Mouse (Mus musculus) midbrain, embryonic 15.5 days (tissue): ENCODE results near the gene Cmss1. TPM values are rescaled to one million over a fixed set of nuclear protein-coding genes. Genes with fewer than 3 reads are reported as not detected.

Experiments
- ATAC-seq: fragments of 200-750 bp; cut with Nextera tagmentation; replicated peaks from 2 replicates; pipeline ENCODE4 v1.8.0; 2017; ENCODE audit warnings: moderate TSS enrichment
- H3K27ac ChIP-seq: fragments of 300-500 bp; sonication (generic); 2 replicates; pipeline ENCODE4 v1.5.1; 2015; ENCODE audit warnings: mild to moderate bottlenecking, inconsistent platforms
- H3K27me3 ChIP-seq: fragments of 300-500 bp; sonication (generic); replicated peaks from 2 replicates; pipeline ENCODE4 v1.6.1; 2015; ENCODE audit warnings: inconsistent platforms
- H3K36me3 ChIP-seq: fragments of 300-500 bp; sonication (generic); replicated peaks from 2 replicates; pipeline ENCODE4 v1.6.1; 2015; ENCODE audit warnings: inconsistent platforms
- H3K4me1 ChIP-seq: fragments of 300-500 bp; sonication (generic); 2 replicates; pipeline ENCODE4 v1.6.1; 2015; ENCODE audit warnings: inconsistent platforms
- H3K4me2 ChIP-seq: fragments of 300-500 bp; sonication (generic); 2 replicates; pipeline ENCODE4 v1.6.1; 2015; ENCODE audit warnings: inconsistent platforms, mild to moderate bottlenecking, moderate library complexity
- H3K4me3 ChIP-seq: fragments of 300-500 bp; sonication (generic); 2 replicates; pipeline ENCODE4 v1.5.1; 2015; ENCODE audit warnings: mild to moderate bottlenecking, inconsistent platforms
- H3K9ac ChIP-seq: fragments of 300-500 bp; sonication (generic); 2 replicates; pipeline ENCODE4 v1.6.1; 2015; ENCODE audit warnings: mild to moderate bottlenecking, inconsistent platforms
- H3K9me3 ChIP-seq: fragments of 300-500 bp; sonication (generic); 2 replicates; pipeline ENCODE4 v1.6.1; 2016; ENCODE audit warnings: inconsistent platforms
- WGBS: fragments of 180-500 bp; shearing (Covaris S2); methylation state at CpG from one replicate; pipeline ENCODE4 v1.1.7; 2015; ENCODE audit warnings: mixed read lengths; 5-methylcytosine and 5-hydroxymethylcytosine counted together
- polyA plus RNA-seq: library from polyadenylated mRNA; unstranded; fragments of >200 nt; fragmentation: Nextera tagmentation; extraction: Ambion mirVana; gene quantifications from 2 replicates; pipeline ENCODE4 v1.2.1, GENCODE M21; 2015

Cmss1 gene
- polyA plus RNA-seq, 1 experiment from 2014 or later: 36.4 TPM

GRCm38 (mm10) chr16:57427516-57428285 is 179.0 kb downstream of the Cmss1 start:
- H3K9me3 ChIP-seq: no peaks in the 10 kb centered on the region
- H3K4me3 ChIP-seq: no peak overlapping the region
- no peaks in the 10 kb centered on the region for H3K36me3 ChIP-seq
- no peak overlapping the region for H3K4me2 ChIP-seq
- no peak for ATAC-seq
- 84% methylated on average over 7 of the region's 7 CpGs for WGBS
- H3K9ac ChIP-seq: no peak overlapping the region
- H3K27ac ChIP-seq: no peak overlapping the region
- no peaks in the 10 kb centered on the region for H3K27me3 ChIP-seq
- no peaks in the 10 kb centered on the region for H3K4me1 ChIP-seq

GRCm38 (mm10) chr16:57426680-57427079 is 180.0 kb downstream of the Cmss1 start:
- Histone ChIP-seq H3K27me3 (no peaks in the 10 kb centered on the region), H3K27ac (no peak overlapping the region), H3K4me2 (no peak overlapping the region), H3K9me3 (no peaks in the 10 kb centered on the region), H3K4me1 (no peaks in the 10 kb centered on the region), H3K4me3 (no peak overlapping the region), H3K9ac (no peak overlapping the region), H3K36me3 (no peaks in the 10 kb centered on the region)
- 77% methylated on average over 10 of the region's 10 CpGs for WGBS
- peak; percentile 51; the same call in 1 of the 2 replicates for ATAC-seq

- Histone ChIP-seq H3K9me3 (no peaks in the 10 kb centered on the region), H3K27me3 (no peaks in the 10 kb centered on the region), H3K4me1 (no peaks in the 10 kb centered on the region), H3K4me2 (no peak overlapping the region), H3K4me3 (no peak overlapping the region), H3K27ac (no peak overlapping the region), H3K36me3 (no peaks in the 10 kb centered on the region), H3K9ac (no peak overlapping the region)
- WGBS: 64% methylated on average over 6 of the region's 6 CpGs
- ATAC-seq: 0 out of 2 replicates have a peak, but pooled peaks have one; percentile 16
Measured at GRCm38 (mm10) chr16:57423001-57423800, 183.5 kb downstream of the Cmss1 start.

- no peaks in the 10 kb centered on the region for H3K27me3 ChIP-seq
- no peaks in the 10 kb centered on the region for H3K4me1 ChIP-seq
- no peaks in the 10 kb centered on the region for H3K9me3 ChIP-seq
- no peak overlapping the region for H3K27ac ChIP-seq
- no peak overlapping the region for H3K9ac ChIP-seq
- WGBS: 81% methylated on average over 7 of the region's 7 CpGs
- H3K4me3 ChIP-seq: no peak overlapping the region
- no peaks in the 10 kb centered on the region for H3K36me3 ChIP-seq
- no peak for ATAC-seq
- no peak overlapping the region for H3K4me2 ChIP-seq
Measured at GRCm38 (mm10) chr16:57421680-57422417, 184.8 kb downstream of the Cmss1 start.

GRCm38 (mm10) chr16:57420773-57421556 is 185.7 kb downstream of the Cmss1 start:
- no peak overlapping the region for H3K9ac ChIP-seq
- no peak for ATAC-seq
- no peaks in the 10 kb centered on the region for H3K36me3 ChIP-seq
- H3K4me3 ChIP-seq: no peak overlapping the region
- 62% methylated on average over 8 of the region's 8 CpGs for WGBS
- no peaks in the 10 kb centered on the region for H3K4me1 ChIP-seq
- H3K9me3 ChIP-seq: no peaks in the 10 kb centered on the region
- no peak overlapping the region for H3K4me2 ChIP-seq
- no peak overlapping the region for H3K27ac ChIP-seq
- no peaks in the 10 kb centered on the region for H3K27me3 ChIP-seq

- Histone ChIP-seq H3K27ac (no peak overlapping the region), H3K36me3 (no peaks in the 10 kb centered on the region), H3K27me3 (no peaks in the 10 kb centered on the region), H3K9me3 (no peaks in the 10 kb centered on the region), H3K4me1 (no peaks in the 10 kb centered on the region), H3K4me3 (no peak overlapping the region), H3K4me2 (no peak overlapping the region), H3K9ac (no peak overlapping the region)
- ATAC-seq: no peak
- WGBS: 90% methylated on average over 5 of the region's 5 CpGs
Measured at GRCm38 (mm10) chr16:57419881-57420280, 186.8 kb downstream of the Cmss1 start.

GRCm38 (mm10) chr16:57419332-57419731 is 187.3 kb downstream of the Cmss1 start:
- WGBS: 61% methylated on average over 5 of the region's 5 CpGs

GRCm38 (mm10) chr16:57417955-57418354 is 188.7 kb downstream of the Cmss1 start:
- no peaks in the 10 kb centered on the region for H3K4me1 ChIP-seq
- H3K9me3 ChIP-seq: 0 out of 2 replicates have a peak, but pooled peaks cover 2% of the 10 kb centered on the region
- no peak for ATAC-seq
- no peak overlapping the region for H3K9ac ChIP-seq
- WGBS: 83% methylated on average over 1 of the region's 1 CpGs
- H3K4me2 ChIP-seq: no peak overlapping the region
- H3K36me3 ChIP-seq: no peaks in the 10 kb centered on the region
- H3K27me3 ChIP-seq: no peaks in the 10 kb centered on the region
- no peak overlapping the region for H3K4me3 ChIP-seq
- no peak overlapping the region for H3K27ac ChIP-seq

More at GRCm38 (mm10) chr16:57419332-57419731, 187.3 kb downstream of the Cmss1 start:
- Histone ChIP-seq H3K4me3 (no peak overlapping the region), H3K9ac (no peak overlapping the region), H3K36me3 (no peaks in the 10 kb centered on the region), H3K9me3 (0 out of 2 replicates have a peak, but pooled peaks cover 2% of the 10 kb centered on the region), H3K4me1 (no peaks in the 10 kb centered on the region), H3K27me3 (no peaks in the 10 kb centered on the region), H3K4me2 (no peak overlapping the region), H3K27ac (no peak overlapping the region)
- ATAC-seq: no peak

GRCm38 (mm10) chr16:57417017-57417416 is 189.6 kb downstream of the Cmss1 start:
- Histone ChIP-seq H3K4me1 (no peaks in the 10 kb centered on the region), H3K4me3 (no peak overlapping the region), H3K9ac (no peak overlapping the region)

GRCm38 (mm10) chr16:57416049-57416448 is 190.6 kb downstream of the Cmss1 start:
- no peaks in the 10 kb centered on the region for H3K4me1 ChIP-seq
- ATAC-seq: no peak
- 0 out of 2 replicates have a peak, but pooled peaks cover 2% of the 10 kb centered on the region for H3K9me3 ChIP-seq
- no peaks in the 10 kb centered on the region for H3K36me3 ChIP-seq
- H3K4me3 ChIP-seq: no peak overlapping the region
- H3K27me3 ChIP-seq: no peaks in the 10 kb centered on the region
- H3K9ac ChIP-seq: no peak overlapping the region
- no peak overlapping the region for H3K4me2 ChIP-seq
- 58% methylated on average over 2 of the region's 2 CpGs for WGBS
- no peak overlapping the region for H3K27ac ChIP-seq

More at GRCm38 (mm10) chr16:57417017-57417416, 189.6 kb downstream of the Cmss1 start:
- no peak for ATAC-seq
- Histone ChIP-seq H3K9me3 (0 out of 2 replicates have a peak, but pooled peaks cover 2% of the 10 kb centered on the region), H3K27ac (no peak overlapping the region), H3K4me2 (no peak overlapping the region), H3K36me3 (no peaks in the 10 kb centered on the region), H3K27me3 (no peaks in the 10 kb centered on the region)
- WGBS: 82% methylated on average over 9 of the region's 9 CpGs

- H3K9me3 ChIP-seq: 0 out of 2 replicates have a peak, but pooled peaks cover 2% of the 10 kb centered on the region
- 70% methylated on average over 4 of the region's 4 CpGs for WGBS
- H3K4me3 ChIP-seq: no peak overlapping the region
- H3K9ac ChIP-seq: no peak overlapping the region
- no peak overlapping the region for H3K27ac ChIP-seq
- ATAC-seq: no peak
- H3K36me3 ChIP-seq: no peaks in the 10 kb centered on the region
- H3K4me2 ChIP-seq: no peak overlapping the region
- no peaks in the 10 kb centered on the region for H3K27me3 ChIP-seq
- no peaks in the 10 kb centered on the region for H3K4me1 ChIP-seq
Measured at GRCm38 (mm10) chr16:57412766-57413165, 193.9 kb downstream of the Cmss1 start.
